Mouse (Mus musculus) heart, embryonic 10.5 days (tissue): ENCODE data around the gene Grk2. TPM values are rescaled to one million over a fixed set of nuclear protein-coding genes. Genes with fewer than 3 reads are reported as not detected.

Source experiments
- DNase-seq: peaks from one replicate; pipeline ENCODE4 v3.0.0-alpha.2; 2017; ENCODE audit warnings: low spot score
- H3K27ac ChIP-seq: fragments of 300-500 bp; sonication (generic); 2 replicates; pipeline ENCODE4 v1.5.1; 2016; ENCODE audit warnings: mild to moderate bottlenecking
- H3K27me3 ChIP-seq: fragments of 300-500 bp; sonication (generic); 2 replicates; pipeline ENCODE4 v1.6.1; 2016; ENCODE audit warnings: mild to moderate bottlenecking; ENCODE audit not compliant: poor library complexity, insufficient read depth, severe bottlenecking
- H3K36me3 ChIP-seq: fragments of 300-500 bp; sonication (generic); 2 replicates; pipeline ENCODE4 v1.6.1; 2016; ENCODE audit warnings: mild to moderate bottlenecking, moderate library complexity
- H3K4me1 ChIP-seq: fragments of 300-500 bp; sonication (generic); 2 replicates; pipeline ENCODE4 v1.6.1; 2016; ENCODE audit warnings: mild to moderate bottlenecking
- H3K4me3 ChIP-seq: fragments of 300-500 bp; sonication (generic); 2 replicates; pipeline ENCODE4 v1.5.1; 2016; ENCODE audit warnings: mild to moderate bottlenecking, moderate library complexity
- H3K9me3 ChIP-seq: fragments of 300-500 bp; sonication (generic); 2 replicates; pipeline ENCODE4 v1.6.1; 2016; ENCODE audit warnings: mild to moderate bottlenecking, moderate library complexity
- WGBS: fragments of 180-500 bp; shearing (Covaris S2); methylation state at CpG from one replicate; pipeline ENCODE4 v1.1.7; 2016; 5-methylcytosine and 5-hydroxymethylcytosine counted together
- polyA plus RNA-seq: library from polyadenylated mRNA; unstranded; fragments of >200 nt; fragmentation: Nextera tagmentation; extraction: Ambion mirVana; gene quantifications from 2 replicates; pipeline ENCODE4 v1.2.1, GENCODE M21; 2016

Gene Grk2
- polyA plus RNA-seq, 1 experiment from 2014 or later: 16.5 TPM

- DNase-seq: no peak
- Histone ChIP-seq H3K4me1 (peaks cover 12% of the 10 kb centered on the region), H3K27ac (no peak overlapping the region), H3K4me3 (no peak overlapping the region), H3K36me3 (peaks cover 98% of the 10 kb centered on the region), H3K27me3 (no peaks in the 10 kb centered on the region), H3K9me3 (no peaks in the 10 kb centered on the region)
- WGBS: 80% methylated on average over 1 of the region's 1 CpGs
Measured at GRCm38 (mm10) chr19:4321622-4322021, 15.6 kb upstream of the Grk2 start.

GRCm38 (mm10) chr19:4319272-4319671, 13.2 kb upstream of the Grk2 start:
- no peak overlapping the region for H3K27ac ChIP-seq
- H3K27me3 ChIP-seq: no peaks in the 10 kb centered on the region

DNA sequence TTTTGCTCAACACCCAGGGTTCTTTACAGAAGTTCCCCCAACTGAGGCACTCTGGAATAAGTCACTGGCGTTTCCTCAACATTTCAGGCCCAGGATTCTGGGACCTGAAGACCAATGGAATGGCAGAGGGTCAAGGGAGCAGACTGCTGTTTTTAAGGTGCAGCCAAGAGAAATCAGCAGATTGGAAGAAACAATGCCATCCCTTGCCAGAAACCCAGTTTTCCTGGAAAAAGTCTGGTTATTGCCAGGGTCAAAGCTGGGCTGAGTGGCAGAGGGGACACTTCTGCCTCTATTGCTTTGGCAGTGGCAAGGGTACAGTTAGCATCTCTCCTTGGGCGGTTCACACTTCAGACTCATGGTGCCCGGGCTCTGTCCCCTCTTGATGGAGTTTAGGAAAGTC, 11.2 kb upstream of the Grk2 start:
- no peak overlapping the region for H3K4me3 ChIP-seq
- H3K9me3 ChIP-seq: no peaks in the 10 kb centered on the region
- H3K27me3 ChIP-seq: no peaks in the 10 kb centered on the region
- H3K27ac ChIP-seq: no peak overlapping the region
- DNase-seq: no peak
- H3K4me1 ChIP-seq: peaks cover 17% of the 10 kb centered on the region
- H3K36me3 ChIP-seq: peaks cover 72% of the 10 kb centered on the region
- 86% methylated on average over 3 of the region's 3 CpGs for whole genome bisulfite sequencing

More at GRCm38 (mm10) chr19:4319272-4319671, 13.2 kb upstream of the Grk2 start:
- H3K36me3 ChIP-seq: peaks cover 85% of the 10 kb centered on the region
- no peak for DNase-seq
- no peak overlapping the region for H3K4me3 ChIP-seq
- WGBS: 89% methylated on average over 4 of the region's 4 CpGs
- H3K9me3 ChIP-seq: no peaks in the 10 kb centered on the region
- peaks cover 17% of the 10 kb centered on the region for H3K4me1 ChIP-seq

DNA sequence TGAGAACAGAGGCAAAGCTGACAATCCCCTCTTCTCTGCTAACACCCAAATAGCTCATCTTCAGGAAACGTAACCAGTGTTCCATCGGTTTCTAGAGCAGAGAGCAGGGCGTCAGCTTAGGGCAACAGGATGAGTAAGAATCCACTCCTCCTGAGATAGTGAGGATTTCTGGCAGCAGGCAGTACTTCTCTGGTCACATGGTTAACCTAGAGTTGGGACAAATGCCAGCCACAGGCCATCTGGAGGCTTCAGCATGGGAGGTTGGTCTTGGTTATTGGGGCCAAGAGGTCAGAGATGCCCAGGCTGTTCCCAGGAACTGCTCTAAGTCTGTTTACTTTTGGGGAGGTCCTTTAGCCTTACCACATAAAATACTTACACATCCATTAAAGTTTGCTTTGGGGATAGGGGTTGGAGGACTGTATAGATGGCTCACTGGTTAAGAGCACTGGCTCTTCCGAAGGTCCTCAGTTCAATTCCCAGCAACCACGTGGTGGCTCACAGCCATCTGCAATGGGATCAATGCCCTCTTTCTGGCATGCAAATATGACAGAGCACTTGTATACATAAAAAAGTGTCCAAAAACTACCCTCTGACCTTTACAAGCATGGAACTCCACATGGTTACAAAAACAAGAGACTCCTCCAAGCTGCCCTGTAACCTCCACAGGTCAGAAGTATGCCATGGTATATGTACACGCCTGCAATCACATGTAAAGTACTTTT, 9.4 kb upstream of the Grk2 start:
- H3K4me3 ChIP-seq: no peak overlapping the region
- H3K9me3 ChIP-seq: no peaks in the 10 kb centered on the region
- no peak overlapping the region for H3K27ac ChIP-seq
- H3K36me3 ChIP-seq: peaks cover 55% of the 10 kb centered on the region
- no peak for DNase-seq
- peaks cover 17% of the 10 kb centered on the region for H3K4me1 ChIP-seq
- 71% methylated on average over 6 of the region's 6 CpGs for WGBS
- no peaks in the 10 kb centered on the region for H3K27me3 ChIP-seq

DNA sequence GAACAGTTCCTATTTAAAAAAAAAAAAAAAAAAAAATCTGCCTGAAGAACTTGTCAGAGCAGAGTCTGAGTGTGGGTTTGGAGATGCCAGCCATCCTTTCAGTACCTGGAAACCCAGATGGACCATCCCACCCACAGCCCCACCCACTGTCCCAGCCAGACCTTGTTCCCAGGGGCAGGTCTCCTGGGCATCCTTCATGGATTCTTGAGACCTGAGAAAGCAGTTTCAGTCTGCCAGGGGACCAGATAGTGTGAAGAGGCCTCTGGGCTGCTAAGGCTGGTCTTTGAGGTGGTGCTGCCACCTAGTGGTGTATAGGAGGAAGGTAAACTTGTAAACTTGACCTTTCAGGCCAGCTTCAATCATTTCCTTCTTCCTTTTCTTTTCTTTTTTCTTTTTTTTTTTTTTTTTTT, 3.8 kb upstream of the Grk2 start:
- Histone ChIP-seq H3K4me1 (peaks cover 12% of the 10 kb centered on the region), H3K9me3 (no peaks in the 10 kb centered on the region), H3K27me3 (no peaks in the 10 kb centered on the region), H3K36me3 (peaks cover 7% of the 10 kb centered on the region; the same call in 1 of the 2 replicates), H3K27ac (no peak overlapping the region), H3K4me3 (no peak overlapping the region)
- DNase-seq: peak; percentile 83

- H3K4me3 ChIP-seq: no peak overlapping the region
- WGBS: 94% methylated on average over 4 of the region's 4 CpGs
- no peak overlapping the region for H3K27ac ChIP-seq
- no peak for DNase-seq
- H3K9me3 ChIP-seq: no peaks in the 10 kb centered on the region
- no peaks in the 10 kb centered on the region for H3K27me3 ChIP-seq
- H3K4me1 ChIP-seq: peaks cover 16% of the 10 kb centered on the region
- H3K36me3 ChIP-seq: peaks cover 7% of the 10 kb centered on the region; the same call in 1 of the 2 replicates
Measured at GRCm38 (mm10) chr19:4309302-4309701, 3.3 kb upstream of the Grk2 start.

DNA sequence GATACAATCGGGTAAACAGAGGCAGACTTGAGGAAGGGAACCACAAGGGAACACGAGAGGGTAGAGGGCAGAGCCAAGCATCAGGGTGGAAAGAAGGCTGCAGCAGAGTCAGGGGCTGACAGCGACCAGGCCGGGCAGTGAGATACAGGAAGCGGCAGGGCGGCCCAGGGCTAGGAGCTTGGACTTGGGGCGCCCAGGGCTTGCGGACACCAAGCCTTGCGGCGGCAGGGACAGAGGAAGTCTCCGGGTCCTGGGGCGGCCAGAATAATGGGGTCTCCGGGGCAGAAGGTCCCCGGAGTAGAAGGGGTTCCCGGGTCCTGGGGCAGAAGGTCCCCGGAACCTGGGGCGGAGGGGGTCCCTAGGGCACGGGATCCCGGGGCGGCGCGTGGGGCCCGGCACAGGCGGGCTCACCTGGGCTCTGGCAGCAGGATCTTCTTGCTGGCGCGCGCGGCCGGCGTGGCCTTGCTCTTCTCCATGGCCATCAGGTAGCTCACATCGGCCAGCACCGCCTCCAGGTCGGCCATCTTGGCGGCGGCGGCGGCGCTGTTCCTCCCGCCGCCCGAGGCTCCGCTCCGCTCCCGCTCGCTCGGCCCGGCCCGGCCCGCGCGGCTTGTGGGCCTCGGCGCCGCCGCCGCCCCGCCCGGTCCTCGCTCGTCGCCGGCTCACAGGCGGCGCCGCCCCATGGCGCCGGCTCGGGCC, 382 bp downstream of the Grk2 start:
- Histone ChIP-seq H3K9me3 (no peaks in the 10 kb centered on the region), H3K36me3 (no peaks in the 10 kb centered on the region), H3K4me1 (peaks cover 51% of the 10 kb centered on the region), H3K4me3 (peak overlapping the region; percentile 84), H3K27me3 (no peaks in the 10 kb centered on the region), H3K27ac (peak overlapping the region; percentile 95)
- 5% methylated on average over 63 of the region's 68 CpGs for WGBS
- peak; percentile 84 for DNase-seq

DNA sequence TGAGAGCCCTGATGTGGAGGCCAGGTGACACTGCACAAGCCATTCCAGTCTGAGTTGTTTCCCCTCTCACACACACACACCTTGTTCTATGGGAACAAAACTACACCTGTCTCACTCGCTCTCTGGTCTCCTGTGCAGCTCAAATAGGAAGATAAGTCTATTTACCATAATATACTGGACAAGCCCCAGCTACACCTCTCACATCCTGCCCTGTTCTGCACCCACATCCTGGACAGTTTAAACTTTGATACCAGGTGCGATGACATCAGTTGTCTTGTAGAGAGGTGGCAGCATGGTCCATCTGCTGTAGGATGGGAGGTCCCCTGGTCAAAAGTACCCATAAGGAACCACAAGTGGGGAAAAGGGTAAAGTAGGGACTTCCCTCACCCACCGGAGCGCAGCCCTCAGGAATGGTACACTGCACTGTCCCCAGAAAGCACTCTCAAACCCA, 1.1 kb downstream of the Grk2 start:
- Histone ChIP-seq H3K4me3 (peak overlapping the region; percentile 84), H3K9me3 (no peaks in the 10 kb centered on the region), H3K27me3 (no peaks in the 10 kb centered on the region), H3K27ac (peak overlapping the region; percentile 95; the same call in 1 of the 2 replicates), H3K36me3 (no peaks in the 10 kb centered on the region), H3K4me1 (peaks cover 59% of the 10 kb centered on the region)
- no peak for DNase-seq
- 52% methylated on average over 4 of the region's 4 CpGs for WGBS

- DNase-seq: no peak
- peaks cover 64% of the 10 kb centered on the region for H3K4me1 ChIP-seq
- no peaks in the 10 kb centered on the region for H3K9me3 ChIP-seq
- H3K4me3 ChIP-seq: peak overlapping the region; percentile 84
- H3K36me3 ChIP-seq: no peaks in the 10 kb centered on the region
- 68% methylated on average over 5 of the region's 5 CpGs for WGBS
- no peak overlapping the region; the same call in 1 of the 2 replicates for H3K27ac ChIP-seq
- H3K27me3 ChIP-seq: no peaks in the 10 kb centered on the region
Measured at GRCm38 (mm10) chr19:4304251-4304821, 1.7 kb downstream of the Grk2 start.

DNA sequence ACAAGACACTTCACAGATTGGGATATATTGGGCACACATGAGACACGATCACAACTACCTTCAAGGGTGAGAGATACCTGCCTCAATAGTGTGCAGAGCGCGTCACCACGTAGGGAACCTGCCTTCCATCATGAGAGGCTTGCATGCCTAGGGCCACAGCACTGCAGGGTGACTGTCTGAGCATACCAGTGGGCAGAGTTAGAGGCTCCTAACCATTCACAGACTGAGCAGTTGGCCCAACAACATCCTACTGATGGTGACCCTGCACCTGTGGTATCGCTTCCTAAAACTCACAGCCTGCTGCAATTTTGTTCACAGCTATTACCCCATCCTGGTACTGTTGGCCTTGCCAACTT, 2.4 kb downstream of the Grk2 start:
- H3K27ac ChIP-seq: no peak overlapping the region
- 90% methylated on average over 5 of the region's 5 CpGs for WGBS
- no peaks in the 10 kb centered on the region for H3K9me3 ChIP-seq
- no peaks in the 10 kb centered on the region for H3K36me3 ChIP-seq
- no peak for DNase-seq
- H3K4me3 ChIP-seq: no peak overlapping the region
- H3K4me1 ChIP-seq: peaks cover 66% of the 10 kb centered on the region
- no peaks in the 10 kb centered on the region for H3K27me3 ChIP-seq

GRCm38 (mm10) chr19:4302936-4303639, 2.9 kb downstream of the Grk2 start:
- Histone ChIP-seq H3K9me3 (no peaks in the 10 kb centered on the region), H3K27me3 (no peaks in the 10 kb centered on the region), H3K36me3 (peaks cover 3% of the 10 kb centered on the region; the same call in 1 of the 2 replicates), H3K4me1 (peaks cover 66% of the 10 kb centered on the region), H3K4me3 (peak overlapping the region; percentile 35; the same call in 1 of the 2 replicates), H3K27ac (peak overlapping the region; percentile 76)
- DNase-seq: no peak
- WGBS: 62% methylated on average over 7 of the region's 7 CpGs

- H3K9me3 ChIP-seq: no peaks in the 10 kb centered on the region
- WGBS: 19% methylated on average over 21 of the region's 21 CpGs
- H3K4me1 ChIP-seq: peaks cover 68% of the 10 kb centered on the region
- no peaks in the 10 kb centered on the region for H3K27me3 ChIP-seq
- peak overlapping the region; percentile 76 for H3K27ac ChIP-seq
- peak overlapping the region; percentile 35 for H3K4me3 ChIP-seq
- DNase-seq: no peak
- peaks cover 10% of the 10 kb centered on the region; the same call in 1 of the 2 replicates for H3K36me3 ChIP-seq
Measured at GRCm38 (mm10) chr19:4301735-4302651, 4.0 kb downstream of the Grk2 start.
